8 mouse cellular contexts compared by ENCODE assay signal in genomic region chr10:82698712-82699261, GRCm38 (mm10). TPM values are rescaled to one million over a fixed set of nuclear protein-coding genes. Genes with fewer than 3 reads are reported as not detected.
A peak's percentile ranks its signal among the peaks of the same experiment; 100 is the strongest.
DNase-seq lines count a peak whose midpoint lies in the region; ATAC-seq and TF ChIP-seq lines count a peak whose summit lies in the region.

No protein-coding gene starts in this region.

- TF ChIP-seq POLR2A in ES-Bruce4 (IDR thresholded peaks at IDR 0.05; ENCODE audit: insufficient read depth, low read length): no peak

- TF ChIP-seq EP300 in ES-Bruce4 (IDR thresholded peaks at IDR 0.05; ENCODE audit: insufficient read depth, low read depth, low read length): no peak
- no peak for TF ChIP-seq EP300 in stomach, postnatal 0 days (optimal IDR thresholded peaks at IDR 0.05)

- WGBS in forebrain, embryonic 11.5 days: under 1% methylated on average over 41 of the region's 42 CpGs
- WGBS in heart, embryonic 16.5 days: under 1% methylated on average over 41 of the region's 42 CpGs
- 1% methylated on average over 42 of the region's 42 CpGs for WGBS in liver, embryonic 16.5 days (ENCODE audit: insufficient replicate concordance)
- WGBS in neural tube, embryonic 12.5 days: under 1% methylated on average over 41 of the region's 42 CpGs
- WGBS in stomach, postnatal 0 days: under 1% methylated on average over 34 of the region's 42 CpGs

- no peak overlapping the region for H3K27ac ChIP-seq in ES-Bruce4 (ENCODE audit: insufficient read depth, low read length)
- peak overlapping the region; percentile 62; the same call in 1 of the 2 replicates for H3K27ac ChIP-seq in forebrain, embryonic 11.5 days (ENCODE audit: low read depth, low read length)
- peak overlapping the region; percentile 72 for H3K27ac ChIP-seq in heart, embryonic 16.5 days (ENCODE audit: low read length)
- H3K27ac ChIP-seq in liver, embryonic 16.5 days (ENCODE audit: low read length): peak overlapping the region; percentile 50
- peak overlapping the region; percentile 62; the same call in 1 of the 2 replicates for H3K27ac ChIP-seq in neural tube, embryonic 12.5 days
- peak overlapping the region; percentile 76 for H3K27ac ChIP-seq in stomach, postnatal 0 days (replicated peaks)

- peak overlapping the region; percentile 88 for H3K4me2 ChIP-seq in forebrain, embryonic 11.5 days (ENCODE audit: low read depth, low read length, severe bottlenecking)
- H3K4me2 ChIP-seq in heart, embryonic 16.5 days (ENCODE audit: low read depth, low read length): peak overlapping the region; percentile 77
- H3K4me2 ChIP-seq in liver, embryonic 16.5 days (ENCODE audit: low read depth, low read length): peak overlapping the region; percentile 87
- H3K4me2 ChIP-seq in neural tube, embryonic 12.5 days (replicated peaks): peak overlapping the region; percentile 90
- peak overlapping the region; percentile 86 for H3K4me2 ChIP-seq in stomach, postnatal 0 days (replicated peaks; ENCODE audit: low read depth)

- H3K4me3 ChIP-seq in ES-Bruce4 (ENCODE audit: low read depth, low read length): peak overlapping the region; percentile 88
- peak overlapping the region; percentile 86 for H3K4me3 ChIP-seq in forebrain, embryonic 11.5 days (ENCODE audit: low read depth, low read length)
- H3K4me3 ChIP-seq in heart, embryonic 16.5 days (ENCODE audit: low read length): peak overlapping the region; percentile 79
- H3K4me3 ChIP-seq in liver, embryonic 16.5 days (ENCODE audit: low read depth, low read length): peak overlapping the region; percentile 86
- H3K4me3 ChIP-seq in neural tube, embryonic 12.5 days: peak overlapping the region; percentile 95
- peak overlapping the region; percentile 97 for H3K4me3 ChIP-seq in stomach, postnatal 0 days (ENCODE audit: low read depth, low read length)

- peaks cover 3% of the 10 kb centered on the region for H3K27me3 ChIP-seq in ES-Bruce4 (ENCODE audit: control insufficient read depth, insufficient read depth, low read length, poor library complexity, severe bottlenecking)
- no peaks in the 10 kb centered on the region for H3K27me3 ChIP-seq in forebrain, embryonic 11.5 days (ENCODE audit: control insufficient read depth, insufficient read depth, low read length)
- H3K27me3 ChIP-seq in heart, embryonic 16.5 days (ENCODE audit: control insufficient read depth, insufficient read depth, low read length): no peaks in the 10 kb centered on the region
- H3K27me3 ChIP-seq in liver, embryonic 16.5 days (ENCODE audit: control insufficient read depth, insufficient read depth, low read depth, low read length): no peaks in the 10 kb centered on the region
- no peaks in the 10 kb centered on the region for H3K27me3 ChIP-seq in neural tube, embryonic 12.5 days (replicated peaks)
- H3K27me3 ChIP-seq in stomach, postnatal 0 days (ENCODE audit: control insufficient read depth, insufficient read depth, low read length): no peaks in the 10 kb centered on the region

- no peaks in the 10 kb centered on the region for H3K9me3 ChIP-seq in ES-Bruce4 (replicated peaks; ENCODE audit: control insufficient read depth, insufficient read depth, low read length, poor library complexity, severe bottlenecking)
- no peaks in the 10 kb centered on the region for H3K9me3 ChIP-seq in forebrain, embryonic 11.5 days (ENCODE audit: control insufficient read depth, low read length)
- no peaks in the 10 kb centered on the region for H3K9me3 ChIP-seq in heart, embryonic 16.5 days (replicated peaks; ENCODE audit: control insufficient read depth, low read length)
- no peaks in the 10 kb centered on the region for H3K9me3 ChIP-seq in liver, embryonic 16.5 days (replicated peaks; ENCODE audit: control insufficient read depth, low read length)
- no peaks in the 10 kb centered on the region for H3K9me3 ChIP-seq in neural tube, embryonic 12.5 days
- H3K9me3 ChIP-seq in stomach, postnatal 0 days (ENCODE audit: control insufficient read depth, low read length): no peaks in the 10 kb centered on the region

- H3K4me1 ChIP-seq in ES-Bruce4 (ENCODE audit: control insufficient read depth, insufficient read depth, low read length): peaks cover 3% of the 10 kb centered on the region
- H3K4me1 ChIP-seq in forebrain, embryonic 11.5 days (replicated peaks; ENCODE audit: control insufficient read depth, insufficient read depth, low read length): peaks cover 3% of the 10 kb centered on the region; the same call in 1 of the 2 replicates
- H3K4me1 ChIP-seq in heart, embryonic 16.5 days (ENCODE audit: control insufficient read depth, insufficient read depth, low read length): peaks cover 16% of the 10 kb centered on the region
- H3K4me1 ChIP-seq in liver, embryonic 16.5 days (ENCODE audit: control insufficient read depth, low read depth, low read length): peaks cover 19% of the 10 kb centered on the region
- H3K4me1 ChIP-seq in neural tube, embryonic 12.5 days: peaks cover 10% of the 10 kb centered on the region
- peaks cover 4% of the 10 kb centered on the region for H3K4me1 ChIP-seq in stomach, postnatal 0 days (replicated peaks; ENCODE audit: control insufficient read depth, insufficient read depth)

- no peaks in the 10 kb centered on the region for H3K36me3 ChIP-seq in ES-Bruce4 (ENCODE audit: control insufficient read depth, insufficient read depth, low read length, poor library complexity, severe bottlenecking)
- H3K36me3 ChIP-seq in forebrain, embryonic 11.5 days (ENCODE audit: control insufficient read depth, insufficient read depth, low read length): no peaks in the 10 kb centered on the region
- H3K36me3 ChIP-seq in heart, embryonic 16.5 days (ENCODE audit: control insufficient read depth, insufficient read depth): peaks cover 4% of the 10 kb centered on the region; the same call in 1 of the 2 replicates
- no peaks in the 10 kb centered on the region for H3K36me3 ChIP-seq in liver, embryonic 16.5 days (ENCODE audit: control insufficient read depth, insufficient read depth)
- peaks cover 7% of the 10 kb centered on the region for H3K36me3 ChIP-seq in neural tube, embryonic 12.5 days
- H3K36me3 ChIP-seq in stomach, postnatal 0 days (ENCODE audit: control insufficient read depth, insufficient read depth, low read length): no peaks in the 10 kb centered on the region

- H3K9ac ChIP-seq in ES-Bruce4 (ENCODE audit: low read depth, poor library complexity, severe bottlenecking): peak overlapping the region; percentile 55
- H3K9ac ChIP-seq in forebrain, embryonic 11.5 days (ENCODE audit: low read length): peak overlapping the region; percentile 68
- H3K9ac ChIP-seq in heart, embryonic 16.5 days (ENCODE audit: low read length): peak overlapping the region; percentile 88
- H3K9ac ChIP-seq in liver, embryonic 16.5 days (ENCODE audit: low read depth, low read length): peak overlapping the region; percentile 80
- peak overlapping the region; percentile 82 for H3K9ac ChIP-seq in neural tube, embryonic 12.5 days
- H3K9ac ChIP-seq in stomach, postnatal 0 days (ENCODE audit: low read length): peak overlapping the region; percentile 89

- DNase-seq in c-Kit-positive CD71-positive TER-119-negative erythroid progenitor cells, embryonic 14.5 days (ENCODE audit: low read depth): peak; percentile 63
- peak; percentile 94 for DNase-seq in forebrain, embryonic 11.5 days (ENCODE audit: low spot score)
- DNase-seq in kidney, postnatal 36 days: peak; percentile 89 to 96
- DNase-seq in stomach, postnatal 0 days (ENCODE audit: low spot score): peak; percentile 93

- ATAC-seq in forebrain, embryonic 11.5 days (replicated peaks; ENCODE audit: low FRiP score): peak; percentile 95
- ATAC-seq in heart, embryonic 16.5 days (replicated peaks; ENCODE audit: extremely low read depth, insufficient read depth, low FRiP score): peak; percentile 92
- ATAC-seq in liver, embryonic 16.5 days (ENCODE audit: low read depth): peak; percentile 95
- ATAC-seq in neural tube, embryonic 12.5 days (ENCODE audit: low FRiP score, low read depth): peak; percentile 97
- peak; percentile 96 for ATAC-seq in stomach, postnatal 0 days (ENCODE audit: low FRiP score, low TSS enrichment)

- TF ChIP-seq CTCF in ES-Bruce4 (IDR thresholded peaks at IDR 0.05; ENCODE audit: low read depth, low read length): no peak
- peak; percentile 28; the same call in 1 of the 2 replicates for TF ChIP-seq CTCF in stomach, postnatal 0 days (IDR thresholded peaks at IDR 0.05; ENCODE audit: low read depth)

RNA-seq across cellular contexts. Expression of gene Hcfc2, which starts 2.8 kb away (rescaled TPM):
- polyA plus RNA-seq in ES-Bruce4 (2011; ENCODE audit: insufficient read depth, insufficient read length, low read depth, missing spikeins): 7.9 and 8.6 TPM in 2 replicates
- polyA plus RNA-seq in forebrain, embryonic 11.5 days (2014; fragmentation: Nextera tagmentation; extraction: Ambion mirVana): 28.9 and 30.4 TPM in 2 replicates
- polyA plus RNA-seq in heart, embryonic 16.5 days (2015; fragmentation: Nextera tagmentation; extraction: Ambion mirVana): 35.2 and 38.4 TPM in 2 replicates
- polyA plus RNA-seq in liver, embryonic 16.5 days (2015; fragmentation: Nextera tagmentation; extraction: Ambion mirVana): 13.6 and 13.9 TPM in 2 replicates
- 47.1 and 47.2 TPM in 2 replicates for polyA plus RNA-seq in neural tube, embryonic 12.5 days (2016; fragmentation: Nextera tagmentation; extraction: Ambion mirVana)
- 18.8 and 19.2 TPM in 2 replicates for polyA plus RNA-seq in stomach, postnatal 0 days (2015; fragmentation: Nextera tagmentation; extraction: Ambion mirVana)

RNA-seq across cellular contexts. Expression of gene Glt8d2, which starts 8.3 kb away (rescaled TPM):
- polyA plus RNA-seq in ES-Bruce4 (2011; ENCODE audit: insufficient read depth, insufficient read length, low read depth, missing spikeins): not detected in 2 replicates
- polyA plus RNA-seq in forebrain, embryonic 11.5 days (2014; fragmentation: Nextera tagmentation; extraction: Ambion mirVana): 2.1 and 2.8 TPM in 2 replicates
- 4.3 and 5.0 TPM in 2 replicates for polyA plus RNA-seq in heart, embryonic 16.5 days (2015; fragmentation: Nextera tagmentation; extraction: Ambion mirVana)
- polyA plus RNA-seq in liver, embryonic 16.5 days (2015; fragmentation: Nextera tagmentation; extraction: Ambion mirVana): 0.61 and 0.64 TPM in 2 replicates
- polyA plus RNA-seq in neural tube, embryonic 12.5 days (2016; fragmentation: Nextera tagmentation; extraction: Ambion mirVana): 3.7 and 4.2 TPM in 2 replicates
- polyA plus RNA-seq in stomach, postnatal 0 days (2015; fragmentation: Nextera tagmentation; extraction: Ambion mirVana): 3.0 TPM in 2 replicates
